Mouse (Mus musculus) liver, postnatal 0 days (tissue): Measurements from ENCODE around the gene Ugt1a8.

ENCODE experiments used
- CTCF ChIP-seq: sonication (generic); IDR thresholded peaks from 2 replicates; pipeline ENCODE4 v1.5.1; 2016; ENCODE audit warnings: antibody characterized with exemption, low read depth
- EP300 ChIP-seq: IDR thresholded peaks from 2 replicates; pipeline ENCODE4 v1.6.1; 2016; ENCODE audit warnings: antibody characterized with exemption, low read depth, mild to moderate bottlenecking

GRCm38 (mm10) chr1:88237311-88237710 lies 149.7 kb downstream of the Ugt1a8 start:
- TF ChIP-seq CTCF, result no peak
- no peak for TF ChIP-seq EP300
